Mouse (Mus musculus): ENCODE measurements at regions not wholly inside any gene's neighbourhood (a gene's known extent, or its start where the extent isn't known, plus 50 kb on each side); places are given as distances from the start of the nearest gene placed in this dataset.

GRCm38 (mm10) chr6:127392012-127392798, 54.4 kb upstream of the Parp11 start:
- DNase-seq = no peak

- no peak for DNase-seq
Measured at GRCm38 (mm10) chr6:127392799-127393172, 53.9 kb upstream of the Parp11 start.

- DNase-seq = no peak
Measured at GRCm38 (mm10) chr6:127393907-127394600, 52.6 kb upstream of the Parp11 start.

All from right cerebral cortex, adult 18-20 months (tissue).